Mouse (Mus musculus) heart, embryonic 11.5 days (tissue): Measurements from ENCODE around the gene Mlph. TPM values are rescaled to one million over a fixed set of nuclear protein-coding genes. Genes with fewer than 3 reads are reported as not detected.

ENCODE experiments used
- ATAC-seq: fragments of 200-750 bp; cut with Nextera tagmentation; replicated peaks from 2 replicates; pipeline ENCODE4 v1.8.0; 2017; ENCODE audit warnings: moderate library complexity; ENCODE audit not compliant: insufficient number of reproducible peaks, low FRiP score, low TSS enrichment
- H3K27ac ChIP-seq: fragments of 300-500 bp; sonication (generic); 2 replicates; pipeline ENCODE4 v1.5.1; 2014; ENCODE audit warnings: mild to moderate bottlenecking, low read depth, low read length
- H3K27me3 ChIP-seq: fragments of 300-500 bp; sonication (generic); 2 replicates; pipeline ENCODE4 v1.6.1; 2014; ENCODE audit warnings: mild to moderate bottlenecking, low read length, mixed read lengths; ENCODE audit not compliant: control insufficient read depth, insufficient read depth
- H3K36me3 ChIP-seq: fragments of 300-500 bp; sonication (generic); 2 replicates; pipeline ENCODE4 v1.6.1; 2014; ENCODE audit warnings: mild to moderate bottlenecking, low read length, moderate library complexity, mixed read lengths; ENCODE audit not compliant: control insufficient read depth, insufficient read depth
- H3K4me1 ChIP-seq: fragments of 300-500 bp; sonication (generic); 2 replicates; pipeline ENCODE4 v1.6.1; 2014; ENCODE audit warnings: low read length; ENCODE audit not compliant: control insufficient read depth, insufficient read depth
- H3K4me2 ChIP-seq: fragments of 300-500 bp; sonication (generic); 2 replicates; pipeline ENCODE4 v1.6.1; 2014; ENCODE audit warnings: mild to moderate bottlenecking, moderate library complexity
- H3K4me3 ChIP-seq: fragments of 300-500 bp; sonication (generic); 2 replicates; pipeline ENCODE4 v1.5.1; 2014; ENCODE audit warnings: low read depth, low read length
- H3K9ac ChIP-seq: fragments of 300-500 bp; sonication (generic); 2 replicates; pipeline ENCODE4 v1.6.1; 2014; ENCODE audit warnings: mild to moderate bottlenecking, low read depth, low read length, moderate library complexity
- H3K9me3 ChIP-seq: fragments of 300-500 bp; sonication (generic); replicated peaks from 2 replicates; pipeline ENCODE4 v1.6.1; 2016; ENCODE audit warnings: low read length; ENCODE audit not compliant: control insufficient read depth
- WGBS: fragments of 180-500 bp; shearing (Covaris S2); extraction: QIAGEN DNeasy Blood & Tissue Kit; methylation state at CpG from one replicate; pipeline ENCODE4 v1.1.7; 2014; ENCODE audit not compliant: insufficient replicate concordance; 5-methylcytosine and 5-hydroxymethylcytosine counted together
- polyA plus RNA-seq: library from polyadenylated mRNA; unstranded; fragments of >200 nt; fragmentation: Nextera tagmentation; extraction: Ambion mirVana; gene quantifications from 2 replicates; pipeline ENCODE4 v1.2.1, GENCODE M21; 2014

Mlph gene
- polyA plus RNA-seq, 1 experiment from 2014 or later = 0.16 TPM

DNA sequence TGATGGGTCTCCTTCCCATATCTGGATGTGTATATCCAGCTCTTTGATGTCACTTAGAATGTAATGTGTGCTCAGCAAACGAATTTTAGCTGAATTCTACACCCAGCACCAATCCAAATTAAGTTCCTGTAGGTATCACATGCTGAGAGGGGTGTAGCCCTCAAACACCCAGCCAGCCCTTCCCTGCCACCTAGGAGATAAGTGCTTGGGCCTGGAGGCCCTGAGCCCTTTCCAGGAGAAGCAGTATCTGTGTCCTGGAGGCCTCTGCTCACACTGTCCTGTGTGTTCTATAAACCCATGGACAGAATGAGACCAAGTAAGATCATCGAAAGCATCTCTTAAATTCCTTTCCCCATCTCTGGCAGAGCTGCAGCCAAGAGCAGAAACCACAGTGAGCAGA, 32.4 kb downstream of the Mlph start:
- H3K27ac ChIP-seq = no peak overlapping the region
- ATAC-seq = no peak
- no peak overlapping the region for H3K4me3 ChIP-seq
- no peak overlapping the region for H3K4me2 ChIP-seq
- H3K36me3 ChIP-seq = no peaks in the 10 kb centered on the region
- no peak overlapping the region for H3K9ac ChIP-seq
- H3K9me3 ChIP-seq = no peaks in the 10 kb centered on the region
- H3K27me3 ChIP-seq = 0 out of 2 replicates have a peak, but pooled peaks cover 4% of the 10 kb centered on the region
- 70% methylated on average over 2 of the region's 2 CpGs for WGBS
- peaks cover 3% of the 10 kb centered on the region; the same call in 1 of the 2 replicates for H3K4me1 ChIP-seq

- no peak overlapping the region for H3K4me3 ChIP-seq
- peaks cover 3% of the 10 kb centered on the region; the same call in 1 of the 2 replicates for H3K4me1 ChIP-seq
- no peaks in the 10 kb centered on the region for H3K36me3 ChIP-seq
- no peaks in the 10 kb centered on the region for H3K9me3 ChIP-seq
- H3K27me3 ChIP-seq = peaks cover 10% of the 10 kb centered on the region; the same call in 1 of the 2 replicates
- H3K9ac ChIP-seq = no peak overlapping the region
- H3K4me2 ChIP-seq = no peak overlapping the region
- H3K27ac ChIP-seq = no peak overlapping the region
- WGBS = 56% methylated on average over 9 of the region's 9 CpGs
- ATAC-seq = no peak
Observed at GRCm38 (mm10) chr1:90949309-90949708, 34.4 kb downstream of the Mlph start.

DNA sequence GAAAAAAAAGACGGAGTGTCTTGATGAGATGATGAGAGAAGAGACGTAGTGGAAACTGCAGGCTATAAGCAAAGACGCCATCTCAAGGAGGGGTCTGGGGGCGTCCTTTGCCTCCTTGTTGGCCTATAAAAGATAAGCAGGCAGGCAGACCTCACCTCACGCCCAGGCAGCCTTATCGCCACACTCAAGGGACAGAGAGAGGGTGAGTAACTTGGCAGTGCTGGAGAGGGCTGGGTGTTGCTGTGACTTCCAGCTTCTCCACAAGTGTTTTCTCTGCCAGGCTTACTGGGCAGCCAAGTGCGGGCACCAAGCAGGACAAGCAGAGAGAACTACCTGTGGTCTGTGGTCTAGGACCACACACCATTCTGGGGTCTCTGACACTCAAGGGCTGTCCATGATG, 36.8 kb downstream of the Mlph start:
- Histone ChIP-seq H3K27ac (no peak overlapping the region), H3K27me3 (peaks cover 10% of the 10 kb centered on the region; the same call in 1 of the 2 replicates), H3K4me2 (no peak overlapping the region), H3K4me3 (no peak overlapping the region), H3K9ac (no peak overlapping the region), H3K36me3 (no peaks in the 10 kb centered on the region), H3K4me1 (peaks cover 3% of the 10 kb centered on the region; the same call in 1 of the 2 replicates), H3K9me3 (no peaks in the 10 kb centered on the region)
- 53% methylated on average over 7 of the region's 7 CpGs for WGBS
- no peak for ATAC-seq

GRCm38 (mm10) chr1:90952808-90953207, 37.9 kb downstream of the Mlph start, which contains the start of gene Prlh:
TSS of gene Prlh (plus strand) at chr1:90953108.
- H3K9ac ChIP-seq = no peak within 1 kb of the TSS
- no peak within 1 kb of the TSS for H3K4me2 ChIP-seq
- no peaks in the 10 kb centered on the region for H3K9me3 ChIP-seq
- WGBS = 78% methylated on average over 8 of the region's 8 CpGs
- H3K4me3 ChIP-seq = no peak within 1 kb of the TSS
- peaks cover 10% of the 10 kb centered on the region; the same call in 1 of the 2 replicates for H3K27me3 ChIP-seq
- H3K4me1 ChIP-seq = peaks cover 3% of the 10 kb centered on the region; the same call in 1 of the 2 replicates
- no peak within 1 kb of the TSS for H3K27ac ChIP-seq
- ATAC-seq = no peak
- H3K36me3 ChIP-seq = no peaks in the 10 kb centered on the region

DNA sequence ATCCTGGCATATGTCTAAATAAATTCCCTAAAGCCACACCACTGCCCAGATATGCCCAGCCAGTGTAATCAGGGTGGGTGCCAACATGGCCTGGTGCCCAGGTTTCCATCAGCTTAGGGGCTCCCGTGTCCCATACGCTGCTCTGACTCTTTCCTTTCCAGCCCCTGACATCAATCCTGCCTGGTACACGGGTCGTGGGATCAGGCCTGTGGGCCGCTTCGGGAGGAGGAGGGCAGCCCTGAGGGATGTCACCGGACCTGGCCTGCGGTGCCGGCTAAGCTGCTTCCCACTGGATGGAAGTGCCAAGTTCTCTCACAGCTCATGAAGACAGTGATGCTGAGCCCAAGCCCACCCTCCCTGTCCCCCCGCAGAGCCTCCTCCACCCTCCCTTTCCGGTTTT, 38.8 kb downstream of the Mlph start:
- no peak overlapping the region for H3K9ac ChIP-seq

DNA sequence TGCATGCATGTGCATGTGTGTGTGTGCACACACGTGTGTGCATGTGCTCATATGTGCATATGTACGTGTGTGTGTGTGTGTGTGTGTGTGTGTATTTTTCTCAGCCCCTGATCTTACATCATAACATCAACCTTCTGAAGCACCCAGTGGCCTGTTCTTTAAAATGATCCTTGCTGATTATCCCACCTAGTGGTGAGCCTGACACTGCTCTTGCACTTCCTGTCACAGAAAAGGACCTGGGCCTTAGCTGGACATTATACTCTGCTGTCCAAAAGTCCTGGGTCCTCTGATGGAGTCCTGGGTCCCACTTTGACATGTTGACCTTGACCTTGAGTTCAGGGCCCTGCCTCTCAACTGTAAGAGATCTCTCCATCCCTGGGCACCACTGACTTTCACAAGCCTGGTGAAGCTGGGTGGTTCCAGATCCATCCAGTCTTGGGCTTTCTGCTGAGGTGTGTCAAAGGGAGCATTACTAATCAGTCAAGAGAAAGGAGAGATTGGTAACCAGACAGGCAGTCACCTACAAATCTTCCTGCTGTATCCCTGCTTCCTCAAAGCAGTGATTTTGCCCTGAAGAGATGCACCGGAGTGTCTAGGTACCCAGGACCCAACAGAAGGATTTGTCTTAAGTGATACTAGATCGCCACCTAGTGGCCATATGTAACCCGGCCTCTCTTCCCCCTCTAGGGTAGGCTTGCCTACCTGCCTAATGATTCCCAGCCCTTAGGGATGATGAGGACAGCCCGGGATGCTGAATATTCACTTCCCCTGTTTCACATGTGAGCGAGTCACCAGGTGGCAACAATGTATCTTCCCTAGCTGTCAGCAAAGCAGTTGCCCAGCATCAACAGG, 41.6 kb downstream of the Mlph start:
- ATAC-seq = no peak
- peaks cover 23% of the 10 kb centered on the region for H3K27me3 ChIP-seq
- H3K9me3 ChIP-seq = no peaks in the 10 kb centered on the region
- WGBS = 34% methylated on average over 7 of the region's 7 CpGs
- no peak overlapping the region for H3K4me3 ChIP-seq
- H3K9ac ChIP-seq = no peak overlapping the region
- H3K4me1 ChIP-seq = peaks cover 3% of the 10 kb centered on the region; the same call in 1 of the 2 replicates
- H3K27ac ChIP-seq = no peak overlapping the region
- H3K36me3 ChIP-seq = no peaks in the 10 kb centered on the region
- no peak overlapping the region for H3K4me2 ChIP-seq

More for the DNA sequence above, 38.8 kb downstream of the Mlph start:
- no peak for ATAC-seq
- no peaks in the 10 kb centered on the region for H3K9me3 ChIP-seq
- H3K27ac ChIP-seq = no peak overlapping the region
- 79% methylated on average over 11 of the region's 11 CpGs for WGBS
- no peak overlapping the region for H3K4me3 ChIP-seq
- peaks cover 3% of the 10 kb centered on the region; the same call in 1 of the 2 replicates for H3K4me1 ChIP-seq
- peaks cover 10% of the 10 kb centered on the region; the same call in 1 of the 2 replicates for H3K27me3 ChIP-seq
- H3K4me2 ChIP-seq = no peak overlapping the region
- H3K36me3 ChIP-seq = no peaks in the 10 kb centered on the region

- WGBS = 21% methylated on average over 4 of the region's 4 CpGs
- H3K4me2 ChIP-seq = no peak overlapping the region
- H3K4me1 ChIP-seq = no peaks in the 10 kb centered on the region
- no peak for ATAC-seq
- H3K4me3 ChIP-seq = no peak overlapping the region
- H3K9ac ChIP-seq = 0 out of 2 replicates have a peak overlapping the region, but pooled peaks have one; percentile 16
- H3K27ac ChIP-seq = no peak overlapping the region
- no peaks in the 10 kb centered on the region for H3K36me3 ChIP-seq
- H3K27me3 ChIP-seq = peaks cover 25% of the 10 kb centered on the region
- no peaks in the 10 kb centered on the region for H3K9me3 ChIP-seq
Observed at GRCm38 (mm10) chr1:90962526-90962925, 47.6 kb downstream of the Mlph start.

DNA sequence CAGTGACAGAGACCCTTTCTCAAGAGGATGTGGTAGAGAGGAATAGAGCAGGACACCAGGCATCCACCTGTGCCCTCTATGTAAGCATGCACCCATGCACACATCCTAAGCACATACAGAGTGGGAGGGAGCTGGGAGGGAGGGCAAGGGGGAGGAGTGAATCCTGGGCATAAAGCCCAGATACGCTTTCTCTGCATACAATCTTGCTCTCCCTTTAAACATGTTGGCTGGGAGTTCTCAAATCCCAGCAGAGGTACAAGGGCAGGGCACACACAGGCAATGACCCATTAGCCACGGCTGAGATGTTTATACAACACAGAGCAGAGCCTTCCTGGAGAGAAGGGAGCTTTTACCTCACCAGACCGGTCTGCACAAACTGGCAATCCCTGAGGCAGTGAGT, 48.1 kb downstream of the Mlph start:
- Histone ChIP-seq H3K4me1 (no peaks in the 10 kb centered on the region), H3K27me3 (peaks cover 25% of the 10 kb centered on the region), H3K4me2 (no peak overlapping the region), H3K27ac (no peak overlapping the region), H3K36me3 (no peaks in the 10 kb centered on the region), H3K4me3 (no peak overlapping the region), H3K9me3 (no peaks in the 10 kb centered on the region), H3K9ac (0 out of 2 replicates have a peak overlapping the region, but pooled peaks have one; percentile 16)
- no peak for ATAC-seq
- WGBS = 30% methylated on average over 3 of the region's 3 CpGs
